Mouse (Mus musculus): ENCODE measurements at regions not wholly inside any gene's neighbourhood (a gene's known extent, or its start where the extent isn't known, plus 50 kb on each side); places are given as distances from the start of the nearest gene placed in this dataset.

DNA sequence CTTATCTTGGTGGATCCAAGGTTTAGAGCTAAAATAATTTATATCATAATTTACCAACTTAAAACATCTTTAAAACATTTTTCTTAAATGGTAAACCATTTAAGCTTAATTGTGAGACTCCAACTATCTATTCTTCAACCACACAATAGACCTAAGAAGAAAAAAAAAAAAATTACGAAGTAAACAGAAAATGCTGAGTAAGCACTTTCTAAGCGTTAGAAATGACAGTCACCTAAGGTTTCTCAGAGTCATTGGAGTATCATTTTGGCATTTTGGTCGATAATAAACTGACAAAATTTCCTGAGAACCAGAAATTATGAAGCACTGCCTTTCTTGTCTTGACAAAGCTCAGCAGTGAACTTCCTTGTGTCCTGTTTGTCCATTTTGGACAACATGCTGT, 1323.7 kb upstream of the Pcdh7 start:
- 73% methylated on average over 3 of the region's 3 CpGs for WGBS
- no peak for ATAC-seq

DNA sequence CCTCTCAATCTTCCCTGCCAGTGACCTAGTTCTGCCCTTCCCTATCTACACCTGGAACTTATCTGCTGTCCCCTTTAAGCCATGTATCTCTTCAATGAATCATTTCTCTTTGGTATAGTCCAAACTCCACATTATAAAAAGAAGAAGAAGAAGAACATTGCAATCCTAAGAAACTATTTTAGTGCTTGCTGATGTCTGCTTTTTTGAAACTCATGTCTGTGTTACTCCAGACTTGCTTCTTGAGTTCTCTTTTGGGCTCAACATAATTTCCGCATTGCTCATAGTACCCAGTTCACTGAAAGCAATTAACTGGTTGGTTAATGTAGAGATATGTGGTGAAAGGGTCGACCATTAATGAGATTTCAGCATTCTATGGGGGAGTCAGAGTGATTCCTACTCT, 1282.8 kb upstream of the Pcdh7 start:
- Histone ChIP-seq H3K27me3 (replicated peaks; ENCODE audit: control insufficient read depth, insufficient read depth, low read length) (no peaks in the 10 kb centered on the region), H3K9me3 (ENCODE audit: control insufficient read depth, low read length) (no peaks in the 10 kb centered on the region), H3K9ac (ENCODE audit: low read depth, low read length) (no peak overlapping the region), H3K4me3 (ENCODE audit: low read length) (no peak overlapping the region), H3K4me2 (ENCODE audit: low read length) (no peak overlapping the region), H3K36me3 (ENCODE audit: control insufficient read depth, insufficient read depth, low read length) (no peaks in the 10 kb centered on the region), H3K27ac (ENCODE audit: low read depth, low read length) (no peak overlapping the region), H3K4me1 (ENCODE audit: control insufficient read depth, insufficient read depth, low read depth, low read length) (no peaks in the 10 kb centered on the region)
- 84% methylated on average over 2 of the region's 2 CpGs for whole genome bisulfite sequencing
- no peak for ATAC-seq

More for the DNA sequence above, 1323.7 kb upstream of the Pcdh7 start:
- H3K4me1 ChIP-seq (ENCODE audit: control insufficient read depth, insufficient read depth, low read depth, low read length), result no peaks in the 10 kb centered on the region
- no peaks in the 10 kb centered on the region for H3K27me3 ChIP-seq (replicated peaks; ENCODE audit: control insufficient read depth, insufficient read depth, low read length)
- H3K4me2 ChIP-seq (ENCODE audit: low read length), result no peak overlapping the region
- no peak overlapping the region for H3K4me3 ChIP-seq (ENCODE audit: low read length)
- no peaks in the 10 kb centered on the region for H3K9me3 ChIP-seq (ENCODE audit: control insufficient read depth, low read length)
- H3K36me3 ChIP-seq (ENCODE audit: control insufficient read depth, insufficient read depth, low read length), result no peaks in the 10 kb centered on the region
- H3K27ac ChIP-seq (ENCODE audit: low read depth, low read length), result no peak overlapping the region
- no peak overlapping the region for H3K9ac ChIP-seq (ENCODE audit: low read depth, low read length)

DNA sequence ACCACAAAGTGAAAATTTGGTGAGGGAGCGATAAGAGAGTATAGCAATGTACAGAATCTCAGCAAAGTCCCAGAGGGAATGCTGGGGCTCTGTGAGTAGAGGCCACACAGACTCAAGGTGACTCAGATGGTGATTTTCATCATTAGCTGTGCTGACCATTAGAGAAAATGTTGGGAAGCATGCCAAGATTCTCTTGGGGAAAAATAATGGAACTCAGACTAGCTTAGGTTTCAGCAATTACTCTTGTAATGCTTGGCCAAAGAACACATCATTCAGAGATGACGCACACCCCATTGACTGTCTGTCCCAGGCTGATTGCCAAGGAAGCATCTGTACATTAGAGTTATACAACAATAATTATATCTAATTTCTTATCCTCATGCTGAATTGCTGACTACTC, 1277.3 kb upstream of the Pcdh7 start:
- H3K4me1 ChIP-seq (ENCODE audit: control insufficient read depth, insufficient read depth, low read depth, low read length), result no peaks in the 10 kb centered on the region
- 55% methylated on average over 2 of the region's 2 CpGs for WGBS
- H3K9me3 ChIP-seq (ENCODE audit: control insufficient read depth, low read length), result no peaks in the 10 kb centered on the region
- no peak overlapping the region for H3K4me3 ChIP-seq (ENCODE audit: low read length)
- no peaks in the 10 kb centered on the region for H3K27me3 ChIP-seq (replicated peaks; ENCODE audit: control insufficient read depth, insufficient read depth, low read length)
- no peak for ATAC-seq
- no peak overlapping the region for H3K4me2 ChIP-seq (ENCODE audit: low read length)
- H3K36me3 ChIP-seq (ENCODE audit: control insufficient read depth, insufficient read depth, low read length), result no peaks in the 10 kb centered on the region
- no peak overlapping the region for H3K27ac ChIP-seq (ENCODE audit: low read depth, low read length)
- no peak overlapping the region for H3K9ac ChIP-seq (ENCODE audit: low read depth, low read length)

DNA sequence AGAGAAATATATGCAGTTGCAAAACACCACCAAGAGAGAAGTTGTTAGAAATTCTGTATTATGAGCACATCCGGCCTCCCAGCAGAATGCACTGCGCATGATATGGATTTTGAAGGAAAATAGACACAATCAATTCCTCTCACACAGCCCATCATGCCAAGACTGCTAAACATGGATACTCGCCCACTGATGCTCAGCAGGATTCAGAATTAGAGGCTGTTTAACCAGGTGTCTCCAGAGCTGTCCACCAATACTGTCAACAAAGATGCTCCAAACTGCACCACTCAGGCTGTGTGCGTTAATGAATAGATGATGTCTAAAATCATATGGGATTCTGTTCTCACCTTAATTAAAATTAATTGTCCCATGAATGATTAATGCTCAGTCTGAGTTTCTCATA, 1230.0 kb upstream of the Pcdh7 start:
- Histone ChIP-seq H3K4me2 (ENCODE audit: low read length) (no peak overlapping the region), H3K9me3 (ENCODE audit: control insufficient read depth, low read length) (no peaks in the 10 kb centered on the region), H3K27me3 (replicated peaks; ENCODE audit: control insufficient read depth, insufficient read depth, low read length) (no peaks in the 10 kb centered on the region), H3K4me3 (ENCODE audit: low read length) (no peak overlapping the region), H3K9ac (ENCODE audit: low read depth, low read length) (no peak overlapping the region), H3K36me3 (ENCODE audit: control insufficient read depth, insufficient read depth, low read length) (no peaks in the 10 kb centered on the region), H3K27ac (ENCODE audit: low read depth, low read length) (no peak overlapping the region), H3K4me1 (ENCODE audit: control insufficient read depth, insufficient read depth, low read depth, low read length) (no peaks in the 10 kb centered on the region)
- 75% methylated on average over 4 of the region's 4 CpGs for WGBS
- ATAC-seq, result peak; percentile 37; the same call in 1 of the 2 replicates

All from hindbrain, embryonic 16.5 days (tissue).